Mouse (Mus musculus) hindbrain, embryonic 12.5 days (tissue): ENCODE results near the gene Fam78a. TPM values are rescaled to one million over a fixed set of nuclear protein-coding genes. Genes with fewer than 3 reads are reported as not detected.
"Not testable (repeated sequence)": the region's sequence is repeated elsewhere in the genome, so short reads cannot be mapped to it uniquely, and the experiment has no call there.

Source experiments
- ATAC-seq: fragments of 200-750 bp; cut with Nextera tagmentation; 2 replicates; pipeline ENCODE4 v1.8.0; 2017; ENCODE audit warnings: moderate TSS enrichment; ENCODE audit not compliant: low FRiP score
- H3K27ac ChIP-seq: fragments of 300-500 bp; sonication (generic); 2 replicates; pipeline ENCODE4 v1.5.1; 2016; ENCODE audit warnings: mild to moderate bottlenecking
- H3K27me3 ChIP-seq: fragments of 300-500 bp; sonication (generic); 2 replicates; pipeline ENCODE4 v1.6.1; 2016; ENCODE audit warnings: mild to moderate bottlenecking
- H3K36me3 ChIP-seq: fragments of 300-500 bp; sonication (generic); 2 replicates; pipeline ENCODE4 v1.6.1; 2016; ENCODE audit warnings: mild to moderate bottlenecking
- H3K4me1 ChIP-seq: fragments of 300-500 bp; sonication (generic); 2 replicates; pipeline ENCODE4 v1.6.1; 2016
- H3K4me2 ChIP-seq: fragments of 300-500 bp; sonication (generic); replicated peaks from 2 replicates; pipeline ENCODE4 v1.6.1; 2016; ENCODE audit warnings: mild to moderate bottlenecking
- H3K4me3 ChIP-seq: fragments of 300-500 bp; sonication (generic); 2 replicates; pipeline ENCODE4 v1.5.1; 2016; ENCODE audit warnings: mild to moderate bottlenecking
- H3K9ac ChIP-seq: fragments of 300-500 bp; sonication (generic); 2 replicates; pipeline ENCODE4 v1.6.1; 2016; ENCODE audit warnings: mild to moderate bottlenecking, moderate library complexity
- H3K9me3 ChIP-seq: fragments of 300-500 bp; sonication (generic); replicated peaks from 2 replicates; pipeline ENCODE4 v1.6.1; 2016; ENCODE audit warnings: mild to moderate bottlenecking
- WGBS: fragments of 180-500 bp; shearing (Covaris S2); methylation state at CpG from one replicate; pipeline ENCODE4 v1.1.7; 2016; 5-methylcytosine and 5-hydroxymethylcytosine counted together
- polyA plus RNA-seq: library from polyadenylated mRNA; unstranded; fragments of >200 nt; fragmentation: Nextera tagmentation; extraction: Ambion mirVana; gene quantifications from 2 replicates; pipeline ENCODE4 v1.2.1, GENCODE M21; 2016

The Fam78a gene
- polyA plus RNA-seq, 1 experiment from 2014 or later: 1.8 TPM

DNA sequence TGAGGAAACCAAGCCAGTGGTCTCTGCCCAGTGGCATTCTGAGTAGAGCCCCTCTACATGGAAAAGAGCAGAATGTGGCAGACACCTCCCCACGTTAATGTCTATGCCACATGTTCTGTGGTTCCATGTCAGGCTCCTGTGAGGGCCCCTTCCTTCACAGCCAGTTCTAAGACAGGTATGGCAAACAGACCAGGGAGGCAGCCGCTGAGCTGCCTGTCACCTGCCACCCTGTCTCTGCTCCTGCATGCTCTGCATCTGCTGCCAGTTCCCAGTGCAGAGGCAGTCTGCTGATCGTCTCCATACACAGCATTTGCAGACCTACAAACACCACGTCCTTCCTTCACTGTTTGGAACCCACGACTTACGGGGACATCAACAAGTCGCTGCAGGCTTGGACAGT is 32.2 kb downstream of the Fam78a start:
- 95% methylated on average over 7 of the region's 7 CpGs for WGBS

DNA sequence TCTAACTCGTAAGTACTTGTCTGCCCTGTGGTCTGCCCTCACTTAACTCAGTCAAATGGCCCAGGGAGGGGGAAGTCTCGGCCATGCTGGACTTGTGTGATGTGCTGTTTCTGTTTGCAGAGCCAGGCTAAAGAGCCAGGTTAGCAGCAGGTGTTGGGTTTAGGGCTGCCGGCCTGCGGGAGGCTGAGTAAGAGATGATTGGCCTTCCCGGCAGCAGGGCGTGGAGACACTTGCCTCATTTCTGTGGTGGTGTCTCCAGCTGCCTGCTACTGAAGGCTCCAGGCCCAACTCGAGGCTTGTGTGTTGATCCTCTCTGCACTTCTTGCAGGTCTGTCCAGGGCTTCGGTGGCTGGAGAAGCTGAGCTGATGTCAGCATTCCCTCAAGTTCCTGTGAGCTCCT is 32.9 kb downstream of the Fam78a start:
- Histone ChIP-seq H3K4me1 (0 out of 2 replicates have a peak, but pooled peaks cover 10% of the 10 kb centered on the region), H3K36me3 (peaks cover 61% of the 10 kb centered on the region), H3K4me3 (no peak overlapping the region), H3K9me3 (no peaks in the 10 kb centered on the region), H3K4me2 (no peak overlapping the region), H3K27me3 (0 out of 2 replicates have a peak, but pooled peaks cover under 1% of the 10 kb centered on the region), H3K27ac (no peak overlapping the region), H3K9ac (no peak overlapping the region)
- 91% methylated on average over 8 of the region's 8 CpGs for WGBS
- no peak for ATAC-seq

More for the DNA sequence above, 32.2 kb downstream of the Fam78a start:
- Histone ChIP-seq H3K4me3 (no peak overlapping the region), H3K27ac (no peak overlapping the region), H3K9me3 (no peaks in the 10 kb centered on the region), H3K9ac (no peak overlapping the region), H3K27me3 (0 out of 2 replicates have a peak, but pooled peaks cover 7% of the 10 kb centered on the region), H3K36me3 (peaks cover 57% of the 10 kb centered on the region), H3K4me2 (no peak overlapping the region), H3K4me1 (0 out of 2 replicates have a peak, but pooled peaks cover 10% of the 10 kb centered on the region)
- no peak for ATAC-seq

DNA sequence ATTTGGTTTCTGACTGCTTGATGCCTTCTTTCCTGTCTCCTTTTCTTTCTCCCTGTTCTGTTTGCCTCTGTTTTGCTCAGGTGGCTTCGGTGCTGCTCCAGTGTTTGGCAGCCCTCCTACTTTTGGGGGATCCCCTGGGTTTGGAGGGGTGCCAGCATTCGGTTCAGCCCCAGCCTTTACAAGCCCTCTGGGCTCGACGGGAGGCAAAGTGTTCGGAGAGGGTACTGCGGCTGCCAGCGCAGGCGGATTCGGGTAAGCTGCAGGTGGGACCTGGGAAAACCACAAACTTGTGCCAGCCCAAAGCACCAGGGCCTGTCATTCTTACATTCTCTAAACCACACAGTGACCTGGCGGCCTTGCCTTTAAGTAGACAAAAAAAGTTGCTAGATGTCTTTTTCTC is 37.3 kb downstream of the Fam78a start:
- no peak overlapping the region for H3K27ac ChIP-seq
- no peaks in the 10 kb centered on the region for H3K4me1 ChIP-seq
- H3K4me2 ChIP-seq: no peak overlapping the region
- no peaks in the 10 kb centered on the region for H3K27me3 ChIP-seq
- peaks cover 91% of the 10 kb centered on the region for H3K36me3 ChIP-seq
- H3K9ac ChIP-seq: no peak overlapping the region
- 96% methylated on average over 10 of the region's 10 CpGs for WGBS
- no peak for ATAC-seq
- no peaks in the 10 kb centered on the region for H3K9me3 ChIP-seq
- no peak overlapping the region for H3K4me3 ChIP-seq

DNA sequence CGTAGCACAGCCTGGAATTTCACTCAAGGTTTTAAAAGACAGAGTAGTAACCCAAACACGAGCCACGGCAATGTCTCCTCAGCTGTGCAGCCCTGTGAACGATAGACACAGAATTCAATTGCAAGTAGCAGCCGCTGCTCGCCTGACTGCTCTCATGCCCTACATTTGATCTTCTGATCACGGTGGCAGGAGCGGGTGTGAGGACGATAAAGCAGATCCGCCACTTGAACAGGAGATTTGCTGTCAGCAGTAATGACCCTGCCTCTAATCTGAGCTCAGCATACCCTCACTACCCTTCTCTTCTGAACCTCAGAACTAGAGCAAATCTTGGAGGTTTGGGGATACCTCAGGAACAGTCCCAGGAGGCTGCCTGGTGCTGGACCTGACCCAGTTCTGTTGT is 38.6 kb downstream of the Fam78a start:
- Histone ChIP-seq H3K4me2 (no peak overlapping the region), H3K36me3 (peaks cover 87% of the 10 kb centered on the region), H3K27me3 (no peaks in the 10 kb centered on the region), H3K4me3 (no peak overlapping the region), H3K27ac (no peak overlapping the region), H3K9ac (no peak overlapping the region), H3K4me1 (no peaks in the 10 kb centered on the region), H3K9me3 (no peaks in the 10 kb centered on the region)
- WGBS: 90% methylated on average over 10 of the region's 10 CpGs
- ATAC-seq: no peak

DNA sequence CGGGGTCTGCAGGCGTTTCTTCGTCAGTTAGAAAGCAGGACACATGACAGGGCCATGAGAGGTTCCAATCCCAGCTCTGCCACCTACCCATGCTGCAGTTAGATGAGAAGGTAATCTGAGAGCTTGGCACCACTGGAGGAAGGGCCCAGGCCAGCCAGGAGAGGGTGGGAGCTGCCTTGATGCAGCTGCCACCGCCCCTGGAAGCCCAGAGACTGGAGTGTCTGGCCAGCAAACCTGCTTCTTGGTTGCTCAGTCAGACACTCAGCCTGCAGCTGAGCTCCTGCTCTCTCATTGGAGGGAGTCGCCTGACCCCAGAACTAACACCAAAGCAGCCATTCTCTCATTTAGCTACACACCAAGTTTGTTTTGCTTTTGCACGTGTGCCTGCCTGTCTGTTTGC is 39.3 kb downstream of the Fam78a start:
- no peak for ATAC-seq
- WGBS: 85% methylated on average over 6 of the region's 6 CpGs
- H3K4me2 ChIP-seq: no peak overlapping the region
- peak overlapping the region; percentile 4; the same call in 1 of the 2 replicates for H3K9ac ChIP-seq
- H3K9me3 ChIP-seq: no peaks in the 10 kb centered on the region
- H3K36me3 ChIP-seq: peaks cover 85% of the 10 kb centered on the region
- H3K27ac ChIP-seq: no peak overlapping the region
- H3K27me3 ChIP-seq: no peaks in the 10 kb centered on the region
- H3K4me3 ChIP-seq: no peak overlapping the region
- H3K4me1 ChIP-seq: no peaks in the 10 kb centered on the region

DNA sequence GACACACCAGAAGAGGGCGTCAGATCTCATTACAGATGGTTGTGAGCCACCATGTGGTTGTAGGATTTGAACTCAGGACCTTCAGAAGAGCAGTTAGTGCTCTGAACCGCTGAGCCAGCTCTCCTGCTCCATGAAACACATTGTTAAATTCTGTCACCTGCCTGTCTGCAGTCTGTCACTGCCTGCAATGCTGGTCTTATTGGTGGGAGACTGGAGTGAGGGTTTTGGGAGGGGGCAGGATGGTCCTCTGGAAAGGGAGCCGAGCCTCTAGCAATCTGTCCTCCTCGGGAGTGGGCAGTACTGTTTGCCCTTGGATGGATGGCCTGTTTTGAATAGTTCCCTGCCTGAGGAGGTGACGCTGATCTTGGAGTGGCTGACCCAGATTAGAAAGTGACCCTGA is 40.8 kb downstream of the Fam78a start:
- Histone ChIP-seq H3K27me3 (no peaks in the 10 kb centered on the region), H3K9me3 (no peaks in the 10 kb centered on the region), H3K27ac (no peak overlapping the region), H3K4me3 (no peak overlapping the region), H3K4me1 (no peaks in the 10 kb centered on the region), H3K36me3 (peaks cover 85% of the 10 kb centered on the region), H3K4me2 (no peak overlapping the region), H3K9ac (no peak overlapping the region)
- 67% methylated on average over 5 of the region's 5 CpGs for WGBS
- ATAC-seq: no peak

DNA sequence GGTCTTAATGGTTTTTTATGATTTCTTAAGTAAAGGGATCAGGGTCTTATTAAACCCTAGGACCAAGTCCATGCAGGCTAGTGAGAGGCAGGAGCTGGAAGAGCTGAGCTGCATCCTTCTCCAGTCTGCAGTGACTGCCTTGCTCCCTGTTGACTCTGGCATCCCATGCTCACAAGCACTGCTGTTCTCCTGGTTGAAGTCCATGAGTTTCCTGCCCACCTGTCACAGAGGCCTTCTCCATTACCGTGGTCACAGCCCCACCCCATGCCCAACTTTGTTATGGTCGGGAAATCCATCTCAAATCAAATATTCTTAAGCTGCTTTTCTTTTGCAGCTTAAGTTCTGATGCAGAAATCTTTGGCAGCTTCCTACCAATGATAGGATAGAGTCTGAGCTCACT is 43.6 kb downstream of the Fam78a start:
- H3K36me3 ChIP-seq: peaks cover 89% of the 10 kb centered on the region
- no peak overlapping the region for H3K4me3 ChIP-seq
- no peak overlapping the region for H3K9ac ChIP-seq
- no peaks in the 10 kb centered on the region for H3K4me1 ChIP-seq
- H3K9me3 ChIP-seq: no peaks in the 10 kb centered on the region
- H3K27me3 ChIP-seq: no peaks in the 10 kb centered on the region
- H3K4me2 ChIP-seq: no peak overlapping the region
- no peak overlapping the region for H3K27ac ChIP-seq
- 95% methylated on average over 2 of the region's 2 CpGs for WGBS
- ATAC-seq: no peak

DNA sequence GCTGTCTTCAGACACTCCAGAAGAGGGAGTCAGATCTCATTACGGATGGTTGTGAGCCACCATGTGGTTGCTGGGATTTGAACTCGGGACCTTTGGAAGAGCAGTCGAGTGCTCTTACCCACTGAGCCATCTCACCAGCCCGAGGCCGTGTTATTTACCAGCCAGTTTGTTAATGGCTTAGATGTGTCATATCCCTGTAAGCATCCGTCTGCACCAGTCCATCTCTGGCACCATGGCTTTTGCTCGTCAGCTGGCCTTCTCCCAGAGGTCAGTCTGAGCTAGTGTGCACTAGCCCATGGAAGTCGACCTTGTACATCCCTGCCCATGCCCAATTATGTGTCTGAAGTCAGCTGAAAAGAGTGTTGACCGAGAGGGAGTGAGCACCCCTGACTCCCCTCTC is 44.0 kb downstream of the Fam78a start:
- not testable (repeated sequence) for H3K27ac ChIP-seq, H3K4me3 ChIP-seq, ATAC-seq, H3K27me3 ChIP-seq, H3K9me3 ChIP-seq, H3K4me2 ChIP-seq, H3K4me1 ChIP-seq, H3K9ac ChIP-seq
- WGBS: 93% methylated on average over 9 of the region's 9 CpGs
- H3K36me3 ChIP-seq: peaks cover 87% of the 10 kb centered on the region

DNA sequence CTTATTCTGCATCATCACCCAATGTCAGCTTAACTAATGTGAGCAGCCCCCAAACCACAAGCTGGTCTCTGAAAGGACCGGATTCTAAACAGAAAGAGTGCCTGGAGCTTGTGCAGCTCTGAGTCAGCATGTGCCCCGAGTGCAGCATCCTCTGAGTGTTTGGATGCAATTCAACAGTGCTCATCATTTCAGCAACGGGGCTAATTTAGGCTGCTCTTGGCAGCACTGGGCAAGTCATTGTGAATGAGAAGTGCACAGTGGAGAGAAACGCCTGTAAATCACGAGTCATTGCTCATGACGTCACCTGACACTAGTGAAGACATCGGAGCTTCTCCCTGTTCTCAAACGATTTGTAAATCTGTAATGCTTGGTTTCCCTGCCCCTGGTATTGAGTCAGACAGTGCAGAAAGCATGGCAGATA is 46.0 kb downstream of the Fam78a start:
- peaks cover 87% of the 10 kb centered on the region for H3K36me3 ChIP-seq
- 88% methylated on average over 8 of the region's 8 CpGs for WGBS
- no peak for ATAC-seq

DNA sequence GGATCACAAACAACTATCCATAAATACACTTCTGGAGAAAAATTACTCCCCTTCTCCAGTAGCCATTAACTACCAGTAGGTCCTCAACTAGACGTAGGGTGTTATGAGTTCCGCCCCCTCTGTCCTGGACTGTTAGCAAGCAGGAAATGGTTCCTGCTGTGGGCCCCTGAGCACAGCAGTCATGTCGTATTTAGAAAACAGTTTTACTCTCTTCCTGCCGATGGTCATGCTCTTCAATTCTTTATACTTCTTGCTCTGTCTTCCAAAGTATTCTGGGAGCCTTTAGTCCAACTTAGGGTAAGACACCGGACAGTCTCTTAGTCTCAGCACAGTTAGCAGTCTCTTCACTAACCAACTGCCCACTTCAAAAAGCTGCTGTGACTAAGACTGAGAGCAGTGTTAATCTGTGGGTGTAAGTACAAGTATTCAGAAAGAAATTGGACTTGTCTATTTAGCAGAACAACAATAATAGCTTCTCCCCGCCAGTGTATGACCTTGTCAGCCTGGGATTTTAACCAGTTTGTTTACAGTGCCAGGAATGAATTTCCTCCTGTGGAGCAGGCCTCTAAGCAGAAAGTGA is 47.3 kb downstream of the Fam78a start:
- no peak overlapping the region for H3K4me3 ChIP-seq
- no peak overlapping the region for H3K27ac ChIP-seq
- H3K4me2 ChIP-seq: no peak overlapping the region
- no peaks in the 10 kb centered on the region for H3K9me3 ChIP-seq
- H3K36me3 ChIP-seq: peaks cover 85% of the 10 kb centered on the region
- no peak for ATAC-seq
- no peak overlapping the region for H3K9ac ChIP-seq
- H3K27me3 ChIP-seq: no peaks in the 10 kb centered on the region
- WGBS: 84% methylated on average over 6 of the region's 6 CpGs
- no peaks in the 10 kb centered on the region for H3K4me1 ChIP-seq

More for the DNA sequence above, 46.0 kb downstream of the Fam78a start:
- Histone ChIP-seq H3K4me2 (no peak overlapping the region), H3K9me3 (no peaks in the 10 kb centered on the region), H3K27ac (no peak overlapping the region), H3K4me3 (no peak overlapping the region), H3K27me3 (no peaks in the 10 kb centered on the region), H3K4me1 (no peaks in the 10 kb centered on the region), H3K9ac (no peak overlapping the region)

DNA sequence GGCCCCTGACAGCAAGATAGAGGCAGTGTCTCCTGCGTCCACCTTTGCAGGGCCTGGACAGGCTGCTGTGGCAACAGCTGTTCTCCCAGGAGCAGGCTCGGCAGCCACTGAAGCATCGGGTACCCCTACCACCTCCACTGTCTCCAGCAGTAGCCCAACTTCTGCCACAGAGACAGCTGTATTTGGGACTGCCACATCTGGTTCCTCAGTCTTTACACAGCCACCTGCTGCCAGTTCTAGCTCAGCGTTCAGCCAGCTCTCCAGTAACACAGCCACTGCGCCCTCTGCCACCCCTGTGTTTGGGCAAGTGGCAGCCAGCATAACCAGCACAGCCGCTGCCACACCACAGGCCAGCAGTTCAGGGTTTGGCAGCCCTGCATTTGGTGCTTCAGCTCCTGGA is 50.5 kb downstream of the Fam78a start:
- Histone ChIP-seq H3K36me3 (peaks cover 89% of the 10 kb centered on the region), H3K27ac (no peak overlapping the region), H3K9me3 (no peaks in the 10 kb centered on the region), H3K4me2 (no peak overlapping the region), H3K4me3 (no peak overlapping the region), H3K4me1 (no peaks in the 10 kb centered on the region), H3K9ac (no peak overlapping the region), H3K27me3 (no peaks in the 10 kb centered on the region)
- no peak for ATAC-seq
- WGBS: 95% methylated on average over 6 of the region's 6 CpGs

DNA sequence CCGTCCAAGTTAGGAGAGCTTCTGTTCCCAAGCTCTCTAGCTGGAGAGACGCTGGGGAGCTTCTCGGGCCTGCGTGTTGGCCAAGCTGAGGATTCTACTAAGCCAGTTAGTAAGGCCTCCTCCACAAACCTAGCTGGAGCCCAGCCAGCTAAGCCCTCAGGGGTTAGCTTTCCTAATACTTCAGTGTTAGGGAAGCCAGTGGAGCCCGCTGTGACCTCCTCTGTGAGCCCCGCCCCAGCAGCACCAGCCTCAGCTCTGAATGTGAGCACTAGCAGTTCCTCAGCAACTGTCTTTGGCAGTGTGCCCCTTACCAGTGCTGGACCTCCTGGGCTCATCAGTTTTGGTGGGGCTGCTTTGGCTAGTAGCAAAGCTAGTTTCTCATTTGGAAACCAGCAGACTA is 51.2 kb downstream of the Fam78a start:
- ATAC-seq: no peak

DNA sequence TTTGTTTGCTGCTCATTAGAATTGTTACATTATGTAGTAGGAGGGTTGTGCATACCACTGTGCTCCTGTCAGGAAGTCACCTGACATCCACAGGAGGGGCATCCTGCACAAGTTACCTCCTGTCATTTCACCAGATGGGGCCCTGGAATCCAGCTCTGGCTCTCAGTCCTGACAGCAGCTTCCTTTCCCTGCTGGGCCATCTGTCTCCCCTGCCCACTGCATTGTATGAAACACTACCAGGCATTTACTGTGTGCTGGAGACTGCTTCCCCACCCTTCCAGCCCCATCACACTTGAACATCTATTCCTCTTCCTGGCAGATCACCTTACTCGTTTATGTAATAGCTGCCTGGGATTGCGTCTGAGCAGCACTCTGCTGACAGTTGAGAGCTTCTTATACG is 55.0 kb downstream of the Fam78a start:
- H3K27me3 ChIP-seq: no peaks in the 10 kb centered on the region
- peaks cover 80% of the 10 kb centered on the region for H3K36me3 ChIP-seq
- H3K4me3 ChIP-seq: no peak overlapping the region
- no peak overlapping the region for H3K4me2 ChIP-seq
- no peaks in the 10 kb centered on the region for H3K9me3 ChIP-seq
- no peak overlapping the region for H3K27ac ChIP-seq
- H3K9ac ChIP-seq: no peak overlapping the region
- 77% methylated on average over 3 of the region's 3 CpGs for WGBS
- no peaks in the 10 kb centered on the region for H3K4me1 ChIP-seq
- ATAC-seq: no peak

More for the DNA sequence above, 51.2 kb downstream of the Fam78a start:
- Histone ChIP-seq H3K4me2 (no peak overlapping the region), H3K27ac (no peak overlapping the region), H3K9ac (no peak overlapping the region), H3K27me3 (no peaks in the 10 kb centered on the region), H3K4me1 (no peaks in the 10 kb centered on the region), H3K4me3 (no peak overlapping the region), H3K9me3 (no peaks in the 10 kb centered on the region), H3K36me3 (peaks cover 83% of the 10 kb centered on the region)
- 89% methylated on average over 6 of the region's 6 CpGs for WGBS
